Mouse (Mus musculus) forelimb bud, embryonic 11.5 days (tissue): ENCODE measurements around the gene Gm5726.
"Not testable (repeated sequence)": the region's sequence is repeated elsewhere in the genome, so short reads cannot be mapped to it uniquely, and the experiment has no call there.

Experiments
- DNase-seq: peaks from one replicate; pipeline ENCODE4 v3.0.0-alpha.2; 2012; ENCODE audit warnings: low read depth, low spot score

The Gm5726 gene

GRCm38 (mm10) chr7:20545657-20546056 lies at the start of gene Gm5726:
Gm5726 (minus strand) TSS chr7:20545757.
- DNase-seq, result not testable (repeated sequence)

- DNase-seq, result not testable (repeated sequence)
Measured at GRCm38 (mm10) chr7:20576141-20576540, 30.6 kb upstream of the Gm5726 start, which contains the start of gene Gm4141. Gm4141 (minus strand) TSS chr7:20576241.

GRCm38 (mm10) chr7:20533537-20533936 lies 12.0 kb downstream of the Gm5726 start, which contains the start of gene Vmn1r104:
Vmn1r104 (plus strand) TSS chr7:20533837.
- DNase-seq, result not testable (repeated sequence)

- DNase-seq, result not testable (repeated sequence)
Measured at GRCm38 (mm10) chr7:20510434-20510833, 35.1 kb downstream of the Gm5726 start, which contains the start of gene Vmn1r103. Vmn1r103 (minus strand) TSS chr7:20510534.
